Mouse (Mus musculus) testis, adult 2 months (tissue): Measurements from ENCODE around the gene Mrpl48.

Experiments used
- CTCF ChIP-seq: fragments of 200-500 bp; IDR thresholded peaks from 2 replicates; pipeline ENCODE4 v1.5.1; 2012; ENCODE audit warnings: low read depth, mild to moderate bottlenecking, inconsistent platforms, low read length, moderate library complexity; ENCODE audit not compliant: control insufficient read depth, insufficient read depth, insufficient replicate concordance
- POLR2A ChIP-seq: fragments of 200-500 bp; IDR thresholded peaks from 2 replicates; pipeline ENCODE4 v1.6.1; 2012; ENCODE audit warnings: low read depth, mild to moderate bottlenecking, inconsistent platforms, low read length, moderate library complexity; ENCODE audit not compliant: control insufficient read depth

- no peak for TF ChIP-seq POLR2A
- no peak for TF ChIP-seq CTCF
These were observed 105.0 kb downstream of the Mrpl48 start for GRCm38 (mm10) chr7:100503076-100503475.
